Mouse (Mus musculus): ENCODE measurements around the gene Pafah1b3.
A peak's percentile ranks its signal among the peaks of the same experiment; 100 is the strongest.

The Pafah1b3 gene

DNA sequence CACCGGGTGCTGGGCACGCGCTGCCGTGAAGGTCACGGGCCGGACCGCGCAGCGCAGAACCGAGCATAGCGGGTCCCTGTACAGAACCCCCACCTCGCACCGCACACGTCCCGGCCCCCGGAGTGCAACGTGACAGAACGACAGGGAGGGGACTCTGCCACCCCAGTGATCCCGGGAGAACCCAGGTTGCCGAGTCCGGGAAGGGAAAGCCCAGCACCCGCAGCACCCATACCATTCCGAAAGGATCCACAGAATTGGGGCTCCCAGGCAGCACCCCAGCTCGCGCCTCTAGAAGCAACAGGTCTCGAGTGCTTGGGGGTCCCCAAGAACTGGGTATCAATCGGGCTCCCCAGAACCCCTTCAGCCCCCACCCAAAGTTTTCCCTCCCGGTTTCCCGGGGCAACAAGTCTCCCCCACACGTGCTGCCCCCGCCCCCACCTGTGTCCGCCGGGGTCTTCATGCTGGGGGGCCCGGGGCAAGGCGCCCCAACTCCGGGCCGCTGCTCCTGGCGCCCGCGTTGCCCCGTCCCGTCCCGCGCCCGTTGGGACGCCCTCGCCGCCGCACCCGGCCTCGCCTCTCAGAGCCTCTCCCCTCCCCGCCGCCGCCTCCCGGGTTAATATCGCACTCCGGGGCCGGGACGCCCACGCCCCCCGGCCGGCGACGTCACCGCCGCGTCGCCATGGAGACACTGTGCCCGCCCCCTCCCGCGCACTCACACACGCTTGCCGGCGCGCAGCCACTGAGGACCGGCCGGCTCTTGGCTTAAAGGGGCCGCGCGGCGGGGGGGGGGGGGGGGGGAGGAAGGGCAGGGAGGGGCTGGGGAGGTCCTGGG is 47.4 kb downstream of the Pafah1b3 start, which contains the start of gene Erf:
Gene Erf, minus strand, starts transcription at position 621 of the 832 bp plus-strand sequence.
- H3K27me3 ChIP-seq (ENCODE audit: control insufficient read depth, insufficient read depth, low read length, poor library complexity, severe bottlenecking): no peaks in the 10 kb centered on the region; the same call in none of the 2 replicates
- peak; percentile 97 for DNase-seq (ENCODE audit: low read depth, low spot score)
- no peaks in the 10 kb centered on the region for H3K36me3 ChIP-seq (ENCODE audit: control insufficient read depth, insufficient read depth, low read length, poor library complexity, severe bottlenecking)

DNA sequence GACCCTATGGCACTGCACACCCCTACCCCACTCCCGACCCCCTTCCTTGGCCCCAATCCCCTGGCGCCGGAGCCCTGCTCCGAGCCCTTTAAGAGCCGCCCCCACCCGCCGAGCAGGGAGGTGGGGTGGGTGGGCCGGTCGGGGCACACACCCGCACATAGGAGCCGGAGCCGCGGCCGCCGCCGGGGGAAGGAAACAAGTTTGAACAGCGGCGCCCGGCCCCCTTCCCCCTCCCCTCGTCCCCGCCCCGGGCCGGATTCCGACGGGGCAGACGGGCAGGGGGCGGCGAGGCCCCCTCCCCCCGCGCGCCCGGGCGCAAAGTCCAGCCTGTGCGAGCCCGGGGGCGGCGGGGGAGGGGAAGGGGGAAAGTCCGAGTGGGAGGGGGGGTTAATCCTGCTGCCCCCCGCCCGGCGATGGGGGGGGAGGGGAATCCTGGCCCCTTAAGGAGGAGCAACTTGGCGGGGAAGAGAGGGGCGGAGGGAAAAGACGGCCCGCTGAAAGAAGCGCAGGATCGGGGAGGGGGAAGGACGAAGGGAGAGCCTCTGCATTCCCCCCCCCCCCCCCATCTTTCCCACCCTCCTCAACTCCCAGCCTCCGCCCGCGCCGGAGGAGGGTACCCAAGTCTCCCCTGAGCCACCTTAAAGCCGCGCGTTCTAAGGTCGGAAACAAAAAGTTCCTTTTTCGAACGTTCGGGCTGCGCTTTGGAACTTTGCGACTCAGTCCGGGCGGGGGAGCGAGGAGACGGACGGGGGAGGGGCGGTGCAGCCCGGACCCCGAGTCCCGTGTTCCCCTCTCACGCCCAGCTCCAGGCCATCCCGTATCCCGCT is 48.3 kb downstream of the Pafah1b3 start:
- no peaks in the 10 kb centered on the region; the same call in 1 of the 2 replicates for H3K27me3 ChIP-seq (ENCODE audit: control insufficient read depth, insufficient read depth, low read length, poor library complexity, severe bottlenecking)
- DNase-seq (ENCODE audit: low read depth, low spot score): peak; percentile 80
- H3K36me3 ChIP-seq (ENCODE audit: control insufficient read depth, insufficient read depth, low read length, poor library complexity, severe bottlenecking): no peaks in the 10 kb centered on the region; the same call in 1 of the 2 replicates

DNA sequence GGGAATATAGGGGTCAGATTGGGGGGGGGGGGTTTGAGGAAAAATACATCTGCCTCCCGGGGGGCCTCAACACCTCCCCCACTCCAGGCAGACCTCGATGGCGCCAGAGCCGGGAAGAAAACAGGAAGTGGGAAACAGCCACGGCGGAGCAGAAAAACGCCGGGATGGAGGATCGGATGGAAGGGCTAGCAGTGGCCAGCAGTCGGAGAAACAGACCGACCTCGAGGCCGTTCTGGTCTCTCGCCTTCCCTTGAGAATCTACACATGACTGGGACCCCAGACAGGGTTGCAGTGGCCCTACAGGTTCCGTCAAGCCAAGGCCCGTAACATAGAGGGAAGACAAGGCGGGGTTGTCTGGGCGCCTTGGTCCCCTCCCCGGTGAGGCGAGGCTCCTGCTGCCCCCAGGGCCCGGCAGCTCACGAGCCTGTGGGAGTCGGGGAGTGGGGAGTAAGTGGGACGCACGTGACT is 48.9 kb downstream of the Pafah1b3 start:
- Histone ChIP-seq H3K27me3 (ENCODE audit: control insufficient read depth, insufficient read depth, low read length, poor library complexity, severe bottlenecking) (no peaks in the 10 kb centered on the region; the same call in 1 of the 2 replicates), H3K36me3 (ENCODE audit: control insufficient read depth, insufficient read depth, low read length, poor library complexity, severe bottlenecking) (no peaks in the 10 kb centered on the region; the same call in 1 of the 2 replicates)
- peak; percentile 48 for DNase-seq (ENCODE audit: low read depth, low spot score)

DNA sequence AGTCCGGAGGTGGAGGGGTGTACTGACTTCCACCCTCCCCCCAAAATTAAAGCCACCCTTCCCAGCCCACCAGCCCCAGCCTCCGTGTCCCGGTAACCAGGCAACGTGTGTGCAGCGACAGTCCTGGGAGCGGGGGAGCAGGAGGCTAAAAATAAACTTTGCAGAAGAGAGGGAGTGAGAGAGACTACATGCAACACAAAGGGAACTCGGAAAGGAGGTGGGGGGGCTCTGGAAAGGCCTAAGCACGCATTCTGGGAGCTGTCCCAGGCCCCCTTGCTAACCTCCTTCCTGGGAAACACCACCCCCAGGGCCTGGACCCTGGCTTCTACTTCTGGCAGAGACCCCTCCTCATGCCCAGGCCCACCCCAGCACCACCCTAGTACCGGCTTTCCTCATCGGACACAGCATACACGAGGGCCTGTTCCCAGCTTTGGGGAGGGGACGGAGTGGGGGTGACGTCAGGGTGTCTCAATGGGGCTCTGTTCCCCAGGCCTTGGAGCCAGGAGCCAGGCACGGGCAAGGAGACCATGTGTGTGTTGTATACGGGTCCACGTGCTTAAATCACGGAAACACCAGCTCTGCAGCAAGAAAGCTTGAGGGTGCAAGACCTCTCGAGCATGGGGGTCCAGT is 49.7 kb downstream of the Pafah1b3 start:
- Histone ChIP-seq H3K27me3 (ENCODE audit: control insufficient read depth, insufficient read depth, low read length, poor library complexity, severe bottlenecking) (no peaks in the 10 kb centered on the region; the same call in 1 of the 2 replicates), H3K36me3 (ENCODE audit: control insufficient read depth, insufficient read depth, low read length, poor library complexity, severe bottlenecking) (no peaks in the 10 kb centered on the region; the same call in 1 of the 2 replicates)
- DNase-seq (ENCODE audit: low read depth, low spot score): peak; percentile 22

- no peak for DNase-seq (ENCODE audit: low read depth, low spot score)
- no peaks in the 10 kb centered on the region; the same call in 1 of the 2 replicates for H3K27me3 ChIP-seq (ENCODE audit: control insufficient read depth, insufficient read depth, low read length, poor library complexity, severe bottlenecking)
- no peaks in the 10 kb centered on the region; the same call in 1 of the 2 replicates for H3K36me3 ChIP-seq (ENCODE audit: control insufficient read depth, insufficient read depth, low read length, poor library complexity, severe bottlenecking)
Measured at GRCm38 (mm10) chr7:25247498-25247897, 50.3 kb downstream of the Pafah1b3 start.

DNA sequence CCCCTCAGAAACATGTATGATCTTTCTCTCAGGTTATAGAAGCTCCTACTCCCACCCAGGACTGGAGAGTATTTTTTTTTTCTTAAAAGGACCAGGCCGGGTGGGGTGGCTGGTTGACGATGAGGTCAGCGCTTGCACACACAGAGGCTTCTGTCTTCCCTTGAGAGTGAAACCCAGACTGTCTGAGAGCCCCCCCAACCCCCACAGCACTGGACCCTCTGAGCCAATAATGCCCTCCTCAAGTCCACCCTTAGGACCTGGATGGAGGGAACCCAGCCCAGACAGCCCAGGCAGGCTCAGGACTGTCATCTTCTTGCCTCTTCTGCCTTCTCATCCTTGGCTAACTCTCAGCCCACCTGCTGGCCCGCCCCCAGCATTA is 51.0 kb downstream of the Pafah1b3 start:
- Histone ChIP-seq H3K36me3 (ENCODE audit: control insufficient read depth, insufficient read depth, low read length, poor library complexity, severe bottlenecking) (no peaks in the 10 kb centered on the region; the same call in 1 of the 2 replicates), H3K27me3 (ENCODE audit: control insufficient read depth, insufficient read depth, low read length, poor library complexity, severe bottlenecking) (no peaks in the 10 kb centered on the region; the same call in 1 of the 2 replicates)
- DNase-seq (ENCODE audit: low read depth, low spot score): no peak

- H3K36me3 ChIP-seq (ENCODE audit: control insufficient read depth, insufficient read depth, low read length, poor library complexity, severe bottlenecking): no peaks in the 10 kb centered on the region; the same call in 1 of the 2 replicates
- H3K27me3 ChIP-seq (ENCODE audit: control insufficient read depth, insufficient read depth, low read length, poor library complexity, severe bottlenecking): no peaks in the 10 kb centered on the region; the same call in 1 of the 2 replicates
- no peak for DNase-seq (ENCODE audit: low read depth, low spot score)
Measured at GRCm38 (mm10) chr7:25246079-25246758, 51.6 kb downstream of the Pafah1b3 start.
